Mouse (Mus musculus) common myeloid progenitor, adult 5-6 weeks (primary cell): ENCODE results near the gene Wwtr1. TPM values are rescaled to one million over a fixed set of nuclear protein-coding genes. Genes with fewer than 3 reads are reported as not detected.
A peak's percentile ranks its signal among the peaks of the same experiment; 100 is the strongest.

Source experiments
- ATAC-seq: replicated peaks from 2 replicates; pipeline ENCODE4 v1.8.0; 2016; ENCODE audit warnings: low read depth, mild to moderate bottlenecking, moderate TSS enrichment, inconsistent platforms; ENCODE audit not compliant: poor library complexity, severe bottlenecking
- total RNA-seq: library from RNA; stranded (forward); fragments of 200-1000, 187-1606 nt; gene quantifications from 2 replicates; pipeline ENCODE4 v1.2.3, GENCODE M21; 2017

Gene Wwtr1
- total RNA-seq, result 0.19 TPM in 1 of 2 replicates, not detected in the other

GRCm38 (mm10) chr3:57575660-57576055, at the start of gene Wwtr1:
Wwtr1 (minus strand) TSS chr3:57575910.
- peak; percentile 60 for ATAC-seq

GRCm38 (mm10) chr3:57619718-57620117, 44.0 kb upstream of the Wwtr1 start:
- no peak for ATAC-seq

GRCm38 (mm10) chr3:57615652-57616051, 39.9 kb upstream of the Wwtr1 start:
- ATAC-seq, result no peak

- ATAC-seq, result no peak
Measured at GRCm38 (mm10) chr3:57612430-57612997, 36.8 kb upstream of the Wwtr1 start.

DNA sequence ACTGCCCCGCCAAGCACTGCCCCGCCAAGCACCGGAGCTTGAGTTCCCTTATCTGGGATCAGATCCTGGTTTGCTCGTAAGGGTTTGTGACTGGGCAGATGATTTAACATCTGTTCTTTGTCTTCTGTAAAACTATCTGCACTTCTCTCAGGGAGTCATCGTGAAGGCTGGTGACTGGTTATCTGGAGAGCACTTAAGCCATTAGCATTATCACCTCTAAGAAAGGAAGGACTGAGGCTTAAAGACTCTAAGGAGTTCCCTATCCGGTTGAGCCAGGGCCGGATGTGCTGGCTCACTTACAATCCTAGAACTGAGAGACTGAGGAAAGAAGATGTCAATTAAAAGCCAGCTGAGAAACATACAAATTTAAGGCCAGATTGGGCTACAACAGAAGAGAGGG, 36.1 kb upstream of the Wwtr1 start:
- no peak for ATAC-seq

DNA sequence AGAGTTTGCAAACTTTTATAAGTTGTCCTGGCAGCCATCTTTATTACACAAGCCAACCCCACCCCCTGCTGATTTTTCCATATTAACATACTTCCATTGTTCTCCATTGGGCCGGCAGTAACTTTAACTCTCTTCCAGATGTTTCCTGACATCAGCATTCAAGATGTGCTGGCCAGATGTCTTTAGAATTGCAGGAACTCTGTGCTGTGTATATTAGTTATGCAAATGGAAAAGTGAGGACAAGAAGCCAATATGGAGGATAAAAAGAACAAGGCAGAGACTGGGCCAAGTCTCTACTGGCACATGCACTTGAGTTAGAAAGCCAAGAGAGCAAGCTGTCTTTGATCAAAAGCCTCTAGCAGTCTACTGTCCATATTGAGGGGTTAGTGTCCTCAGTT, 28.9 kb upstream of the Wwtr1 start:
- ATAC-seq, result no peak

DNA sequence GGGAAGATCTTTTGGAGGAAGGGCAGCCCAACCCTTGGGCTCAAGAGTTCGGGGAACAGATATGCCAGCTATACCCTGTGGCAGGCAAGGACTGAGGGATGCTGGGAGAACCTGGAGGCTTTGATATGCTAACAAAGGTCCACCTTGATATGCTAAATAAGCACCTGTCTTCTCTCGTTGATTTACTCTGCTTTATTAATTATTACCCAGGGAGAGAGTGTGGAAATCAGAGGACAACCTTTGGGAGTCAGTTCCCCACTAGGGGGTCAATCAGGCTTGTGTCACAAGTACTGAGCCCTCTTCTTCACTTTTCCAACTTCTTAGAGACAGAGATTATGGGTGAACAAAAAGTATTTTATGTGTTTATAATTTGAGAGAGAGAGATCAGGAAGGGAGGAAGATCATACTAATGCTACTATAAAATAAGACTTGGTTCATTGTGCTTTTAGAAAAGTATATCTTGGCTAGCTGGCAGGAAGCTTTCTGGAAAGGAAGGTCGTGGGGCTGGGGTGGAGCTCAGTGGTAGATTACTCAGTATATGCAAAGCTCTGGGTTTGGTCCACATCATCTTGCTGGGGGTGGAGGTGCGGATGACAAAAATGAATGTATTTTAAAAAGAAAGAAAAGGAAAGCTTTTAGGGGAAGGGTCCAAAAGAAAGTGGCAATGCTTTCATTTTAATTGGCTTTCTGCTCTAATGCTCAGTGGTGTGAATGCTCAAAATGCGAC, 28.3 kb upstream of the Wwtr1 start:
- ATAC-seq, result no peak

DNA sequence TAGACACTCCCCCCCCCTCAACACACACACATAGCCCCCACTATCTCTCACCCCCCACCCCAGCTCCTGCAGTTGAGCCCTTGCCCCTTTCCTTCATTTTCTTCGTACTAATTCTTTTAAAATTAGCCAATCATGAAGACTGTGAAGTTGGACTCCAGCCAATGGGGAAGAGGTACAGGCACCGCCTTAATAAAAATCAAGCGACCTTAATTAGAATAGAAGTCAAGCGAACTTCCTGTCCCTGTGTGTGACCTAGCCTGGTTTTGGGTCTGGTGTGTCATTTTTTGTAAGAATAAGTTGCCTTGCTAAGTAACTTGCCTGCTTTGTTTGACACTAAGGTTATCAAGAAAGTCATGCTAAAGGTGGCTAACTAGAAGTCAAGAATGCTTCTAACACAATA, 26.9 kb upstream of the Wwtr1 start:
- ATAC-seq, result no peak

DNA sequence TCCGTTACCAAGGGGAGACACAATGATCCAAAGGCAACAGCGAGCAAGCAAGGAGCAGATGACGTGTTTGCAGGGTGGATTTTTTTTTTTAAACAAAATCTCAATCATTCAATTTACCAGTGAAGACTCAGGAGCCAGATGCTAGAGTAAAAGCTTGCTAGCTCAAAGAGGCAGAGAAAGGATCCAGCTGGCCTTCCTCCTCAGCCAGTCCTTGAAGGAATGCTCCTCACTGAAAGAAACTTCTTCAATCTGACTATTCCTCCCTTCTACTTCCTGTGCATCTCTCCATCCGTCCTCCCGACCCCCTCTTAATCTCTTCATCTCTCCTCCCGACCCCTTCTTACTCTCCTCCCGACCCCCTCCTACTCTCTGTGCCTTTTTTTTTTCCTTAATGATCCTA, 20.9 kb upstream of the Wwtr1 start:
- no peak for ATAC-seq

- no peak for ATAC-seq
Measured at GRCm38 (mm10) chr3:57595506-57595905, 19.8 kb upstream of the Wwtr1 start.

DNA sequence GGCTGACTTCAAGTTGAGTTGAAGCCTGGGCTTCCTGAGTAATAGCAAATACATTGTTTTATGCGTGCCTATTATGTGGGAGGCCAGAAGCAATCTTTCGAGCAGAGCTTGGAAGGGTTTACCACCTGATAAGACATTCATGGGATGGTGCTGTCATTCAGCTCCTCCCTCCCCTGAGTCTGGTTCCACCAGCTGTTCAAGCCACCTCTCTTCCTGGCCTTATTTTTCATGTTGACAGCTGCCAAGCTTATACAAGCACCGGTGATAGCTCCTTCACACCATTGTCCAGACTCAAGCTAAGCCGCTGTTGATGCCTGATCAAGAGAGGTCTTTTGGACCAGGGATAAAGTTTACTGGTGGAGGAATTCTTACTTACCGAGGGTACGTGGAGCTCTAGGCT, 10.3 kb upstream of the Wwtr1 start:
- ATAC-seq, result no peak

- ATAC-seq, result no peak
Measured at GRCm38 (mm10) chr3:57583533-57583932, 7.8 kb upstream of the Wwtr1 start.

GRCm38 (mm10) chr3:57580426-57581195, 4.9 kb upstream of the Wwtr1 start:
- ATAC-seq, result no peak

- ATAC-seq, result peak; percentile 57
Measured at GRCm38 (mm10) chr3:57576056-57576824, 530 bp upstream of the Wwtr1 start.

DNA sequence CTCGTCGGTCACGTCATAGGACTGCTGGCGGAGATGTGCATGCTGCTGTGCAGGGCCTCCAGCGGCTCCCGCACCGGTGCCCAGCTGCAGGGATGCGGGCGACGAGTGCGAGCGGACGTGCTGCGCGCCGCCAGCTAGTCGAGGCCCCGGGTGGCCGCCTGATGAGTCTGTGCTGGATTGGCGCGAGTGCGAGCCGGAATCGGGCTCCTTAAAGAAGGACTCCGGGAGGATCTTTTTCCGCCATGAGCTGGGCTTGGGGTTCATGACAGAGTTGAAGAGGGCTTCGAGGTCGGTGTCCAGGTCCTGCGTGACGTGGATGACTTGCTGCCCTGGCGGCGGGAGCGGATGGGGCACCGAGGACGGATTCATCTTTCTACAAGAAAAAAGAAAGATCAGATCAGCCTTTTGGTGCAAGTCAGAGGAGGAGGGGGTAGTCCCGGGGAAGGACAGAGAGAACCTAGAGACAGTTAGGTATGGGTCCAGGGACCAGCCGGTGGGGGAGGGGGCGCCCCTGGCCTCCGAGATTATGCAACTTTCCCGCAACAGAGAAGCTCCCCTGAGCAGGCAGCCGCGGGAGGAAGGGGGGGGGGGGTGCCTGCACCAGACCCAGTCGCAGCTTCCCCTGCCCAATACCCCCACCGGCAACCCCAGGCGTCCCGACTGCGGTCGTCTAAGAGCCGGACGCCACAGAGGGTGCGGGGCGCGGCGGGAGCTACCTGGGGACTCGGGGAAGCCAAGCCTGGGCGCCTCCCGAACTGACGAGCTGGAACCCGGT, 638 bp downstream of the Wwtr1 start:
- ATAC-seq, result peak; percentile 48

DNA sequence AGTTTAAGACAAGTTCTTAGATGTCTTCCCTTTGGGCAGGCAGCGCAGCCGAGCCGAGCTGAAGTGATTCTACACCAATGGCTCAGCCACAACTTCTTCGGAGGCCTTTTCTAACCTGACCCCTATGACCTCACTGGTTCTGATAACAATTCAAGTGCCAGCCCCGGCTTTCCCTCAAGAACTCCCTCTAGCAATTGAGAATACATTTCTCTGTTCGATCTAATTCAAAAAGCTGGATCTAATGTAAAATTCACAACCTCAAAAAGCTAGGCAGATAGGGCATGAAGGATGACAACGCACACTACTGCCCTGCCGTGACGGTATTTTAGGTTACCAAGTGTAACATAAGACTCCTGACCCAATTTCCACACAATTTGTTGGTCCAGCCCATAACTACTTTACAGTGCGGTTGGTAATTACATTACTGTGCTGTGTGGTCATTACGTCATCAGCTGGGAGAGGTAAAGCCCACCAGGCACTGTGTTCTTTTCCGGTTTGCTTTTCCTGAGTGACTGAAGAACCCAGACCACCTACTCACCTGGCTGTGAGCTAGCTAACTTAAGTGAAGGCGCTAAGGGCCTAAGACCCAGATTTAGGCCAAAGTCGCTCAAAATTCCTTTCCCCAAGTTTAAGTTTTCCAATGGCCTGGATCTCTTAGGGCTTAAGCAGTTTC, 1.7 kb downstream of the Wwtr1 start:
- no peak for ATAC-seq

- no peak for ATAC-seq
Measured at GRCm38 (mm10) chr3:57572331-57572975, 3.3 kb downstream of the Wwtr1 start.

- no peak for ATAC-seq
Measured at GRCm38 (mm10) chr3:57566655-57567054, 9.1 kb downstream of the Wwtr1 start.

DNA sequence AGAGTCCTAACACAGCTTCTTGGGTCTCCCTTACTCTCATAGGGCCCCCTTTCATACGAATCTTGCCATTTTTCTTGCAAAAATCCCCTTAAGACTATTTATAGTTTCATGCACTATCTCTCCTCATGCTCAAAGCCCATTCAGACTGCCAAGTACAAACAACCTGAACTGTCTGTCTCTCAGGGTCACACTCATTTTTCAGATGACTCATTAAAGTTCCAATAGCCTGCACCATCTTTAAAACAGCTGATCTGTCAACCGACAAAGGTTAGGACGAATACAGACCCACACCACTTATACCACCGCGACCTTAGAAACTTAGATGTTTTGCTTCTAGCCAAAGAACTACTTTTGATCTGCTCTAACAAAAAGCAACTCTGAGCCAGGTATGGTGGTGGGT, 12.1 kb downstream of the Wwtr1 start:
- ATAC-seq, result no peak
